Mouse (Mus musculus) urinary bladder, adult 18-20 months (tissue): ENCODE data around the gene Ndufb10.
"Not testable (repeated sequence)": the region's sequence is repeated elsewhere in the genome, so short reads cannot be mapped to it uniquely, and the experiment has no call there.

Source experiments
- DNase-seq, 2 experiments: peaks; one replicate each; pipeline ENCODE4 v3.0.0; 2022; ENCODE audit warnings: low spot score in 2 of 2, mixed read lengths in 2 of 2

The Ndufb10 gene

DNA sequence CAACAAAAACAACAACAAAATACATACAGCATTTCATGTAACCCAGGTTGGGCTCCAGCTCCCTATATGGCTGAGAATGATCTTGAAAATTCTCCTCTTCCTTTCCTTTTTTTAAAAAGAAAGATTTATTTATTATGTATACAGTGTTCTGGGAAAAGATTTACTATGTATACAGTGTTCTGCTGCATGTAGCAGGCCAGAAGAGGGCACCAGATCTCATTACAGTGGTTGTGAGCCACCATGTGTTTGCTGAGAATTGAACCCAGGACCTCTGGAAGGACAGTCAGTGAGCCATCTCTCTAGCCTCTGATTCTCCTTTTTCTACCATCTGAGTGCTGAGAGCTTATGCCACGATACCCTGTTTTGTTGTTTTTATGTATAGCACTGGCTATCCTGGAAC lies 10.2 kb upstream of the Ndufb10 start:
- DNase-seq = no peak

DNA sequence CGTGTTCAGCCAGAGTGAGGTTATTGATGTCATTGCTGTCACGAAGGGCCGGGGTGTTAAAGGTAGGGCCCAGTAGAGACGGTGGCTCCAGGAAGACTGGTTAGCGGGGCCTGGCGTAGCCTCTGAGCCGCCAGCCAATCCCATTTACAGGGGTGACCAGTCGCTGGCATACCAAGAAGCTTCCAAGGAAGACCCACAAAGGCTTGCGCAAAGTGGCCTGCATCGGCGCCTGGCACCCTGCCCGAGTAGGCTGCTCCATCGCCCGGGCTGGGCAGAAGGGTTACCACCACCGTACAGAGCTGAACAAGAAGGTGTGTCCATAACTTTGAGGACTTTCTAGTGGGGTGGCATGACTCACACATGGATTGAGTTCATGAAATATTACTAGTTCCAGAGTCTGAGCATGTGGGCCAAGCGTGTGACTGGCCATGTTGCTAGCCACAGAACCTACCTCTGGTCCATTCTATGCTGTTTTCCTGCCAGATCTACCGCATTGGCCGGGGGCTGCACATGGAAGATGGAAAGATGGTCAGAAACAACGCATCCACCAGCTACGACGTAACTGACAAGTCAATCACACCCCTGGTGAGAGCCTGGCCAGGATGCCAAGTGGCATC lies 9.3 kb upstream of the Ndufb10 start:
- no peak for DNase-seq

DNA sequence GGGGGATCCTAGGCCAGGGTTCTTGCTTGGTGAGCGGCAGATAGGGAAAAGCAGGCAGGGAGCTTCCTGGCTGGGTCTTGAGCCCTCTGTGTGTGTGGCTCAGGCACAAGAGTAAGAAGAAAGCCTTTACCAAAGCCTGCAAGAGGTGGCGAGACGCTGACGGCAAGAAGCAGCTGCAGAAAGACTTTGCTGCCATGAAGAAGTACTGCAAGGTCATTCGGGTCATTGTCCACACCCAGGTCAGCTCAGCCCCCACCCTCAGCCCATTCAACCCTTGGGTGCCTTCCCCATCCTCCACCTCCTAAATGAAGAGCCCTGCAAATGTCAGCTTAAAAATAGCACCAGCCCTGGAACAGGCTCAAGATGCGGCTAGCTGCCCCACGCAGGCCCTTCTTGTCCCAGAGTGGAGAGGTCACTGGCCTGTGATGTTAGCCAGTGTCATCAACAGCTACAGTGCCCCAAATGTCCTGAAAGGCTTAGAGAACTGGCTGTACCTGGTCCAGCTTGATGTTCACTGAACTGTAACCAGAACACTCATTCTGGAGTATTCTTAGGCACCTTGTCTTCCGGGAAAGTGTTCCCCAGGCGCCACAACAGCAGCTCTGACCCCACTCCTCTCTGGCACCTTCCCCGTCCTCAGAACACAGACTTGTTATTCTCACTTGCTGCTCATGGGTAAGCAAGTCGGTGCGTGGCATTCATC lies 8.1 kb upstream of the Ndufb10 start:
- no peak for DNase-seq

DNA sequence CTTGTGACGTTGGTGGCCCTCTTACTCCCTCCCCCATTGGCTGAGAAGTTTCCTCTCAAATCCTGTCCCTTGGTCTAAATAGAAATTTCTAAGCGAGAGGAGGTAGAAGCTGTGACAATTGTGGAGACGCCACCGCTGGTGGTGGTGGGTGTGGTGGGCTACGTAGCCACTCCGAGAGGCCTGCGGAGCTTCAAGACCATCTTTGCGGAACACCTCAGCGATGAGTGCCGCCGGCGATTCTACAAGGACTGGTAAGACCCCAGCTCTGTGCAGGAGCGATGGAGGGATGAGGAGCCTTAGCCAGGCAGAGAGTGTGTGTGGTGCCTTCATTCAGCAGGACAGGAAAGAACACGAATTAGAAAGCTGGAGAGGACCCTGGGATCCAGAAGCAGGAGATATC lies 6.5 kb upstream of the Ndufb10 start:
- DNase-seq = no peak

DNA sequence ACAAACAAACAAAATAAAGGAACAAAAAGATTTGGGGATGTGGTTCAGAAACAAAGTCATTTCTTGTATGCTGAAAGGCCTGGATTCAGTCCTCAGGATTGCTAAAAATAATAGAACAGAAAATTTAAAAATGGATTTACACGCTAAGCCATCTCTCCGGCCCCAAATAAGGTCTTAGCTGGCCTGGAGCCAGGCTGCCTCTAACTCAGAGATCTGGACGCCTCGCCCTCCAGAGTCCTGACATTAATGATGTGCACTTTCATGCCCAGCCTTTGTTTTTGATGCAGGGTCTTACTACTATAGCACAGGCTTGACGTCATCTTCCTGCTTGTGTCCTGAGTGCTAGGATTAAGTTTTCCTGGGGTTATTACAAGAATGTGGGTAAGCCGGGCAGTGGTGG lies 4.8 kb upstream of the Ndufb10 start:
- no peak for DNase-seq

DNA sequence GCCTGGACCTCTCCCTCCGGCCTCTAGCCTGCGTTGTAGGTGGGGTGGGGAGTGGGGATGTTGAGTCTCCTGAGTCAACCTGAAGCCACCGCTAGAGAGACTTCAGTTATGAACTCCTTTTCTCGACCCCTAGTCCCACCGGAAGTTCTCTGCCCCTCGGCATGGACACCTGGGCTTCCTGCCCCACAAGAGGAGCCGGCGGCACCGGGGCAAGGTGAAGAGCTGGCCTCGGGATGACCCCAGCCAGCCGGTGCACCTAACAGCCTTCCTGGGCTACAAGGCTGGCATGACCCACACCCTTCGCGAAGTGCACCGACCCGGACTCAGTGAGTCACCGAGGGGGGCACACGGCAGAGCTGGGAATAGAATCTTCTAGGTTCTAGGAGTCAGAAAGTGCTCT lies 3.9 kb upstream of the Ndufb10 start:
- DNase-seq = no peak

DNA sequence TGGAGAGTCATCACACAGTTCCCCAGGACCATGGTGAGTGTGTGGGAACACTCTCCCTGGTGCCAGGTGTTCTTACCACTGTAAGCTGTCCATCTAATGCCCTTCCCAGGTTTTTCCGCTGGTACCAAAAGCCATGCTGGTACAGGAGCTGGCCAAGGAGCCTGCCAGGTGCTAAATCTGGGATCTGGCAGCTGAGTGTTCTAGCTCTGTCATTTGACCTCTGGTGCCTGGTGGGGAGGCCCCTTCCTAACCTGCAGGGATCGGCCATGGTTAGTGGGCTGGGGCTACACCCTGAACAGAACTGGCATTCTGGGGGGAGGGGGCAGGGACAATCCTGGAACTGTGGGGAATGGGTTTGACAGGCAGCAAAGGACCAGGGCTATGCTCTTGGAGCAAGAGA lies 3.3 kb upstream of the Ndufb10 start, which contains the start of gene Rpl3l:
Gene Rpl3l, plus strand, starts transcription at position 203 of the 400 bp plus-strand sequence.
- no peak for DNase-seq

DNA sequence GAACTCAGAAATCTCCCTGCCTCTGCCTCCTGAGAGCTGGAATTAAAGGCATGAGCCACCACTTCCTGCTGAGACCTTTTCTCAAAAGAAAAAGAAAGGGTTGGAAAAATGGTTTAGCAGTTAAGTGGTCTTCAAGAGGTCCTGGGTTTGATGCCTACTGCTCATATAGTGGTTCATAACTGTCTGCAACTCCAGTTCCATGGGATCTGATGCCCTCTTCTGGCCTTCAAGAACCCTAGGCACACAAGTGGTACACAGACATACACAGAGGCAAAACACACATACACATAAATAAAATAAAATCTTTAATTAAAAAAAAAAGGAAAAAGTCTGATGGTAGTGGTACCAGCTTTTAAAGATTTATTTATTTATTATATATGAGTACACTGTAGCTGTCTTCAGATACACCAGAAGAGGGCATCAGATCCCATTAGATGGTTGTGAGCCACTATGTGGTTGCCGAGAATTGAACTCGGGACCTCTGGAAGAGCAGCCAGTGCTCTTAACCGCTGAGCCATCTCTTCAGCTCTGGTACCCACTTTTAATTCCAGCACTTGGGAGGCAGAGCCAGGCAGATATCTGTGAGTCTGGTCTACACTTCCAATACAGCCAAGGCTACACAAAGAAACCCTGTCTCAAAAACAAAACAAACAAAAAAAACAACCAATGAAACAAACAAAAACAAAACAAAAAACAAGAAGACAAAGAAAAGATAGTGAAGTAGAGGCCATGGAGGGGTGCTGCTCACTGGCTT lies 1.5 kb upstream of the Ndufb10 start:
- DNase-seq = no peak

DNA sequence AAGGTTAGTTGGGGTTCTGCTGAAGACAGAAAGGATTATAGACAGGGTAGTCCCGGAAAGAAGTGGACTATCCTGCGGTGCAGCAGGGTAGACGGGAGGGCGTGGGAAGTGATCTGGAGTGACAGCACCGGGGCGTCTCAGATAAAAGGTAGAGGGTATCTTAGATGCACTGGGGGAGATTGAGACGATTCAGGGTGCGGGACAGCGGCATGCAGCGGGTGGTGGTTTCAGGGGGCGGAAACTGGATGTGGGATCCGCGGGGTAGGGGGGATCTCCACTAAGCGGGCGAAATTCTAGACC lies 447 bp downstream of the Ndufb10 start:
- peak in 1 of 2 experiments; percentile 28 for DNase-seq

DNA sequence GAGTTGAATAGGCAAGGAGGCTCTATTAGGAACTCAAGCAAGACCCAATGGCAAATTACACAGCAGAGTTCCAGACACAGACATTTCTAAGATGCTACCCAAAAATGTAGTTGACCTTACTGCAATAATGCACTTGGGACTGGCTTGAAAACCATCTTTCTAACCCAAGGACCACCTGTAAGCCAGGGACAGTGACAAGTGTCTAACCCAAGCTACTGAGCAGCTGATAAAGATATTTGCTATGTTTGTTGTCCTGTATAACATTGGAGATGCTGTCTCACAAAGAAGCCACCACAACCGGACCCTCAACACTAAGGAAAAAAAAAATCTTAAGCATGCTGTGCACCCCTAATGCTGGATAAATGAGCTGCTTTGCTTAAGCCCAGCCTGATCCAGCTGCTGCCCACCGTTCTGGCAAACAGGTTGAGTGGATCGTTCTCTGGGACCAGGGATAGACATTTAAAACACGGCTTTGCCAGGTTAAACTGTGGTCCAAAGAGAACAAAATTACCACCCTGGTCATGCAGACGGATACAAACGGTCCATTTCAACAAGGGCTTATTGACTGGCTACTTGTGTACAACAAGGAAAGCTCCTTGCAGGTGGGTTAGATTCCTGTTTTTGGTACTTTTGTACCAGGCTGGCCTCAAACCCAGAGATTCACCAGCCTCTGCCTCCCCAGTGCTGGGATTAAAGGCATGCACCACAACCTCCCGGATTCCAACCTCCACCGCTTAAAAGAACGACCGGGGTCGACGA lies 977 bp downstream of the Ndufb10 start:
- DNase-seq = no peak

DNA sequence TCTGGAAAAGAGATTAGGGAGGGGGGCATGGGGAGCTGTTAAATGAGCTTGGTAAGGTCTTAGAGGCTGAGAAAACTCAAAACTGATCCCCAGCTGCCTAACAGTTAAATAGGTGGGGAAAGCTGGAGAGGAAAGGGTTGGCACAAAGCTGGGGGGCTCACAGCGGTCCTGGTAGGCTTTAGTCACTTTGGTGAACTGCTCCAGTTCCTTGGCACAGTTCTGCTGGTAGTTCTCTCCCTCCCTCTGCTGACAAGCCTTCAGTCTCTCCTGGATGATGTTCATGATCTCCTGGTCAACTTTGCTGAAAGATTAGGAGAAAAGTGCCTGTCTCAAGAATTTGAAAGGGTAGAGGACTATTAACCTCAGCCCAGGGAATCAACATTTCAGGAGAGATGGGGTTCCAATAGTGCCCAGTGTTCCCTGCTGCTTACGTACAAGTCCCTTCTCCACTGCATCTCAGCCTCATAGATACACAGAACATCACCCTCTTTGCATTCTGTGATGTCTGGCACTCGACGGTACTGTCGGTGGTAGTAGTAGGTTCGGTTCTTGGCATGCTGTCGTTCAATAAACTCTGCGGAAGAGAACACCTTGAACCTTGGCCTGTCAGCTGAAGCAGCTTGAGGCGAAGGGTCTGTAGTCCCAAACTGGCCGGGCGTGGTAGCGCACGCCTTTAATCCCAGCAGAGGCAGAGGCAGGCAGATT lies 1.9 kb downstream of the Ndufb10 start:
- no peak for DNase-seq

DNA sequence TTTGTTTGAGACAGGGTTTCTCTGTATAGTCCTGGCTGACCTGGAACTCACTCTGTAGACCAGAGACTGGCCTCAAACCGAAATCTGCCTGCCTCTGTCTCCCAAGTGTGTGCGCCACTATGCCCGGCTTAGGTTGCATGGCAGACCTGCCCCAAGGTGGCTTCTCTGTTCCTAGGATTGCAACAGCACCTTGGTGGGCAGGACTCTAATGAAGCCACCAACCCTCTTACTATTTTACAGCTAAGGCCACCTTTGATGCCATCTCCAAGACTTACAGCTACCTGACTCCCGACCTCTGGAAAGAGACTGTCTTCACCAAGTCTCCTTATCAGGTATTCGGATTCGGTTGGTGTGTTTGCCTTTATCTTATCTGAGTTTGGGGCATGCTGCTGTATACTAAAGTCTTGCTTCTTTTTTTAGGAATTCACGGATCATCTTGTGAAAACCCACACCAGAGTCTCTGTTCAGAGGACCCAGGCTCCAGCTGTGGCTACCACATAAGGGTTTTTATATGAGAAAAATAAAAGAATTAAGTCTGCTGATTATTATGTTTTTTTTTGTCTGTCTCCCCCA lies 2.8 kb downstream of the Ndufb10 start:
- DNase-seq = not testable (repeated sequence)

DNA sequence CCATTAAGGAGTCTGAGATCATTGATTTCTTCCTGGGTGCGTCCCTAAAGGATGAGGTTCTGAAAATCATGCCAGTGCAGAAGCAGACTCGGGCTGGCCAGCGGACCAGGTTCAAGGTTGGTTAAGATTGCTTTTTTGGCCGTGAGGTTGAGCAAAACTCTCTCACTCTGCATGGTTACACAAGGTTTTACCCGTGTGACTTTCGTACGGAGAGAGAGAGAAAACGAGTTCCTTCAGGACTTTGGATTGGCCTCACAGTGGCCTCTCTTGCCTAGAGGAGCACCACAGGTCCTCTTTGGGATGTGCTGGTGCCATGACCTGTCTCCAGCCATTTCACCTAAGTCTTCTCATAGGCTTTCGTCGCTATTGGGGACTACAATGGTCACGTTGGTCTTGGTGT lies 3.7 kb downstream of the Ndufb10 start:
- not testable (repeated sequence) for DNase-seq

DNA sequence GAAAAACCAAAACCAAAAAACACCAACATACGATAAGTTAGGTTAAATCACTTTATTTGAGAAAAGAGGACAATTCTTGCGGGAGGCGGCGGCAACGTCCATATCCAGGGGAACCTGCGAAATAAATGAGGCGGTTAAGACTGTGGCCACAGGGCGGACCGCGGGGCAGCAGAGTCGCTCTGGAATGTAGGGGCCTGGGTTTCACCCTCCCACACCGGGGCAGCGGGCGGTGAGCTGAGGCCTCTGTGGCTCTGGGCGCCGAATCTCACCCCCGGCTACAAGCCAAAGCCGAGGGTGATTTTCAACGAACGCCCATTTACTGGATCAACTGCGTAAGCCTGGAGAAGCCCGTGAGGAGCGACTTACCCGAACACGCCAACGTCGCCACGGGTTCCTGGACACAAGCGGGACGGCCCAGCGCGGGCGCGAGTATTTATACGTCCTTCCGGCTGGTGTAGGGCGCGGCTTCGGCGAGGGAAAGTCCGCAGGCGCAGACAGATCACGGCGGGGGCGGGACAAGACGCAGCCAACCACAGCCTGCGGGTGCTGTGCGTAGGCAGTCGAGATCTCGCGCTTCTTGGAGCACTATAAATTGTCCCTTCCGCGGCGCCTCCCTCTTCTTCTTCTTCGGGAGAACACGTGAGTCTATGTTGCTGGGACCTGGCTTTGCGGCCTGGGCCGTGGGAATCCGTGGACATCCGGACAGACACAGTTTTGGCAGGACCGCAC lies 4.6 kb downstream of the Ndufb10 start:
- peak; percentile 89 to 97 for DNase-seq

DNA sequence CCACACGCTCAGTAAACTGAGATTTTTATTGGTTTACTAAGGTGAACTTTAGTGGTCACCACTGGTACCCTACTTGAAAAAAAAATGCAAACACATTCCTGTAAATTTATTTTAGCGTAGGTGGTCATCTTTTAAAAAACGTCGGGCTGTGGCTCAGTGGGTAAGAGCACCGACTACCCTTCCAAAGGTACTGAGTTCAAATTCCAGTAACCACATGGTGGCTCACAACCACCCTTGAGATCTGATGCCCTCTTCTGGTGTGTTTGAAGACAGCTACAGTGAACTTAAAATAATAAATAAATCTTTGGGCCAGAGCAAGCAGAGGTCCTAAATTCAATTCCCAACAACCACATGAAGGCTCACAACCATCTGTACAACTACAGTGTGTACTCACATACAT lies 5.3 kb downstream of the Ndufb10 start:
- not testable (repeated sequence) for DNase-seq

DNA sequence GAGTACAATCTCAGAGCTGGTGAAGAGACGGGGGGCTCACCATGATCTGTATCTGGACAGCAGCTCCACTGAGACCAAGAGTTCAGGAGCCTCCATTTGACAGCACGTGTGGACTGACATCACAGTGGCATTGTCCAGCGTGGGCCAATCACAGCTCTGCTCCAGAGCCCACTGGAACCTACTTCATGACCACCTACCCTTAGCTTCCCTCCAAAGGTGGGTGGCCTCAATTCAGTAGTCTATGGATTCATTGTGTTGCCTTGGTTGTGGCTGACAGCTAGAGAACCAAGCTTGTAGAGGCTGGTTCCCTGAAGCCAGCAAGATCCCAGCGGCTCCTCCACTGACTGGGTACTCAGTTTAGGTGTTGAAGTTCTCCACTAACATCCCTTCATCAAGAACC lies 6.3 kb downstream of the Ndufb10 start, which contains the start of the genes Rnf151 and Rps2:
Gene Rnf151, minus strand, starts transcription at position 121 of the 400 bp plus-strand sequence.
Gene Rps2, plus strand, starts transcription at position 174 of the 400 bp plus-strand sequence.
- DNase-seq = no peak

DNA sequence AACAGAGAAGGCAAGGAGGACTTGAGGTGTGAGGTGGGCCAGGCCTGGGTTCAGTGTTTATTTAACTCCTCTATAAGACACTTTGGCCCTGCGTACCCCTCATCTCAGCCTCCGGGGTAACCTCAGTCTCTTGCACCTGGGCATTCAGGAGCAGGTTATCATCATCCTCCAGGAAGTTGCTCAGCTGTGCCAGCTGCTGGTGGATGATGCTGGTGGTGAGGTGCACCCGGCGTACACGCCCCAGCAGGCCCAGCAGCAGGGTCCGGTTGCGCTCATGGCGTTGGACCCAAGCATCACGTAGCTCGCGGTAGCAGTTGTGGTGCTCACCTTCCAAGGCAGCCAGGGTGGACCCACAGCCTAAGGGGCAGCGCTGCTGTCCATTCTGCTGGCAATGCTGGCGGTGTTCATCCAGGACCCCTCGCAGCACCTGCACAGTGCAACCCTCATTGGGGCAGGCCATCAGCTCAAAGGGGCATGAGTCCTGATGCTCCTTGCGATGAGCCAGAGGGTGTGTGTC lies 8.1 kb downstream of the Ndufb10 start:
- DNase-seq = no peak

DNA sequence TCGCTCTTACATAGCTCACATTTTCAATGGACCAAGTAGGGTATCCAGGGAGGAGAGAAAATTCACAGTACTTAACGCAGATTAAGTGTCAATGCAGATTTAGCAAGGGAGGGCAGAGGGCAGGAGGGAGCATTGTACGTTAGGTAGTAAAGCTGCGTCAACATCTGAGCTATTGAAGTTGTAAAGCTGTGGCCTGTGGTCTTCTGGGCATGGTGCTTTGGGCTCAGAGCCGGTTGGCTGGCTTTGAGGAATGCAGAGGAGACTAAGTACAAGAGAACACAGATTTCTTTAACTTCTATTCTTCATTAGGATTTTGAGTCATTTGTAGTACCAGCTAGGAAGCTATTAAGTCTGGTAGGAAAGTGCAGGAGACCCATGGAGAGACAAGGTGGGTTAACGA lies 8.7 kb downstream of the Ndufb10 start:
- no peak for DNase-seq

DNA sequence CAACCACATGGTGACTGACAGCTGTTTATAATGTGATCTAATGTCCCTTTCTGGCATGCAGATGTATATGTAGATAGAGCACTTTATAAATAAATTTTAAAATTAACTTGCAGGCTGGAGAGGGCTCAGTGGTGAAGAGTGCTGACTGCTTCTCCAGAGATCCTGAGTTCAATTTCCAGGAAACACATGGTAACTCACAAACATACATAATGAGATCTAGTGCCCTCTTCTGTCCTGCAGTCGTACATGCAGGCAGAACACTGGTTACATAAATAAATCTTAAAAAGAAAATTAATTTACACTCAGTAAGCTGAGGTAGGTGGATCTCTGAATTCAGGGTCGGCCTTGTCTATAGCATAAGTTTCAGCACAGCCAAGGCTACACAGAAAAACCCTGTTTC lies 15.6 kb downstream of the Ndufb10 start:
- DNase-seq = no peak

DNA sequence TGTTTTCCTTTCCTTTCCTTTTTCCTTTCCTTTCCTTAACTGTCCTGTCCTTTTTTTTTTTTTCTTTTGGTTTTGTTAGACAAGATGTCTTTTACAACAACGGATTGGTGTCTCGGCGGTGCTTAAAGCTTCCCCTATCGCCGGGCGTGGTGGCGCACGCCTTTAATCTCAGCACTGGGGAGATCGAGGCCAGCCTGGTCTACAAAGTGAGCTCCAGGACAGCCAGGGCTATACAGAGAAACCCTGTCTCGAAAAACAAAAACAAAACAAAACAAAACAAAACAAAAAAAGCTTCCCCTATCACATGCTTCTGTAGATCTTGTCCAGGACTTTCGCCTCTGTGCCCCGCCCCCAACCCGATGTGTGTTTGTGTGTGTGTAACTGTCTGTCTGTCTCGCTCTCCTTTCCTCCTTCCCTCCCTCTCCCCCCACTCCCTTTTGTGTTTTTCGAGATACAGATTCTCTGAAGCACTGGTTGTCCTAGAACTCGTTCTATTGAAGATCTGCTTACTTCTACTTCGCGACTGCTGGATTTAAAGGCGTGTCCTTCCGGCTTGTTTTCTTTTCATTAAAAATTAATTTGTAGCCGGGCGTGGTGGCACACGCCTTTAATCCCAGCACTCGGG lies 16.4 kb downstream of the Ndufb10 start:
- DNase-seq = no peak
